Mouse (Mus musculus): Measurements from ENCODE around the gene Tlk1.

Tlk1 gene

DNA sequence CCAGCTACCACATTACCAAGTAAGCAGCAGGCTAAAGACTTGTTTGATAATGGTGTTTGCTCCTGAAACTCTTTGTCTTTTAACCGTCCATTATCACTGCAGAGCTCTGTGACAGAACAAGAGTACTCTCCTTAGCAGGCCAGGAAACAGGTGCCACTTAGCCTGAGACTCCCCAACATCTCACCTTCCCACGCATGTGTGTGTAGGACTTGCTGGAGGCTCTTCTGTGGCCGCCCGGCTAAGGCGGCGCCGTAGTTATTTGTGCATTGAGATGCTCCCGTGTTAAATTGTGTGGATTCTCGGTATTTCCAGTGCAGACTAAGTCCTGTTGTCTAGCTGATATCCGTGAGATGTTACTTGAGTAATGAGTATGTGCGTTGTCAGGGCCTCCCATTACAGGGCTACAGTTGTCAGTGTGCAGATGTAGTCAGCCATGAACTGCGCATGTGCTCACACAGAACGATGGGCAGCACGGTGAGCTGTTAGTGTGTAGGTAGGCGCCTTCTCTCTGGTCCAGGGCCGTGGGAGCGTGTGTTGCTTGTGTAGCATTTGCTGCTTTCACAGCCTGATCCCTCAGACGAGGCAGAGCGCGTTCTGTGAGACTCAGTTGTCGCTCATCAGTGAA is 137.0 kb downstream of the Tlk1 start:
- DNase-seq (ENCODE audit: low spot score) = no peak

DNA sequence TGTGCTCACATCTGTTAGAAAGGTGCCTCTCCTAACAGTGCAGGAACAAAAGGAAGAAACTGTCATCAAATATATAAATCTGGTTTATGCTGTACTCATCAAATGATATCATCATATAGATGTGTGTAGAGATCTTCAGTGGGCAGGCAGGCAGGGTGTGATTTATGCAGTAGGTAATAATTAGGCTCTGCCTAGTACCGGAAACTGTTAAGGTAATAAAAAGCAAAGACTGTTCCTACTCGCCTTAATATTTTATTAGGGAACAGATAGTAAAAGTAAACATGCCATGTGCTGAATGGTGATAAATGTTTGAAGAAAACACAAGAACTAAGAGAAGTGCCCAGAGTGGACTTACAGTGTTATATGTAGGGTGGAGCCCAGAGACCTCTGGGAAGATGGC is 143.2 kb downstream of the Tlk1 start:
- DNase-seq (ENCODE audit: low spot score) = no peak

DNA sequence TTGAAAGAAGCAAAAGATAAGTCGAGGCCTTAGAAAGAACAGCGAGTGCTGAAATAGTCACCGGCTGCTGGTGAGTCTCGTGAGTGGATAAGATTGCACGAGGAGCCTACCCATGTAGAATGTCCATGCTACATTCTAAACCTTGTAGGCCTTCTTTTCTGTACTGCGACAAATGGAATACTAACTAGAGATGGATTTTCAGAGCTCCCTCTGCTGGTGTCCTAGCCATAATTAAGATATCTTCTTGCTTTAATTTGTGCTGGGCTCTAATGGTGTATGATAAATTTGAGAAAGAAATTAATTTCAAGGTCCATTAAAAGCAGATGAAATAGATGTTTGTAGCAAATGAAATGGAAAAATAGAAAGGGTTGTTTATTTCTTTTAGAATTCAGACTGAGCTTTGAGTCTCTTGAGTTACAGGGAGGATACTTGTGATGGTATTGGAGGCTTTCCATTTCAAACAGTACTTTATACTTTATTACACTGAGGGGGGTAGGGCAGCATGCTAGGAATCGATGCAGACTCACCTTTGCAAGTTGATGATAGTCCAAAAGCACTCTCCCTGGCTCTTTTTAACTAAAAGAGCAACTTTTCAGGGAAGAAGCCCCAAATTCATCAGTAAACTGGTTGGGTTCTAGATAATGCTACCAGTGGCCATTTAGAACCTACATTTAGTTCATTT is 151.9 kb downstream of the Tlk1 start:
- no peak for DNase-seq (ENCODE audit: low spot score)

DNA sequence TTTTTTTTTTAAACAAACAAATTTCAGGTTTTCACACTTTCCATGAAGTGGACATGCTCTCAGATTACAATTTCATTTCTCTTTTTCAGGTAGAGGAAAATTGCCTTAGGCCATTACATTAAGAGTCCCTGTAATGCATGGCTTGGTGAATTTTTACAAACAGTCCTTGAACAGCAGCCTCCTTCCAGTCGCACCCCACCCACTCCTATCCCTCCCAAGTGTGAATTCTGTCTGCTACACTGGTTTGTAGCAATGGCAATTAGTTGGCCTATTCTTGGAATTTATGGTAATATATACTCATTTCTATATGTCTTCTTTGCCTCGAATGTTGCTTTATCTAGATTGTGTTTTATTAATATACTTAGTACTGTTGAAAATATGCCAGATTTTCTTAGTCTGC is 153.1 kb downstream of the Tlk1 start:
- DNase-seq (ENCODE audit: low spot score) = no peak

DNA sequence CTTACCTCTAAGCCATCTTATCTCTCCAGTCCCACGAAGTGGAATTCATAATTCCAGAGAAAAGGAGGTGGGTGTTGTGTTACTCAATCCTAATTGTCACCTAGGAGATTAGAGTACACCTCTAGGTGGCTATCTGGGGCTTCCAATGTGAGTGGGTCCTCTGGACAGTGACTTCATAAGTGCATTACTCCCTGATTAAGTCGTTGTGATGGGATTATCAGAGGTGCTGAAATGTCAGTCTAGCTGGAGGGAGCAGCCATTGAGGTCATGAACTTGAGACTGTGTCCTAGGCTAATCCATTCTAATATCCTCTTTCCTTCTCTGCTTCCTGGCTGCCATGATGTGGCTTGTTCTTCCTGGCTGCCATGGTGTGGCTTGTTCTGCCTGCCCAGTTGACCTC is 155.6 kb downstream of the Tlk1 start:
- no peak for DNase-seq (ENCODE audit: low spot score)

DNA sequence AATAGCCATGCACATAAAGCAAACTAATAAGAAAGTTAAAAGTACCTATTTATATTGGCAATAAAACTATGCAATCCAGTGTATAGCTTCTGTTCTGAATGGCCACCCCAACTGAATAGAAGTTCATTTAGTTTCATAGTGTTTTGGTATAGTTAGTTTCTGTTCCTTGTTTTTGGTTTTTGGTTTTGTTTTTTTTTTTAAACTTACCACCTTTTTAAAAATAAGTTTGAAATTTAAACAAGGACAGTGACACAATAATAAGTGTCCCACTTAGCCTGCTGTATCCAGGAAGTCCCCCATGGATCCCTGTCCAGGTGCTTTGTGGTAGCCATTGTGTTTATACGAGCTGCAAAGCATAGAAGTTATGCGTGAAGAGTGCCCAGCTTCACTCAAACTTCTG is 156.3 kb downstream of the Tlk1 start:
- no peak for DNase-seq (ENCODE audit: low spot score)

DNA sequence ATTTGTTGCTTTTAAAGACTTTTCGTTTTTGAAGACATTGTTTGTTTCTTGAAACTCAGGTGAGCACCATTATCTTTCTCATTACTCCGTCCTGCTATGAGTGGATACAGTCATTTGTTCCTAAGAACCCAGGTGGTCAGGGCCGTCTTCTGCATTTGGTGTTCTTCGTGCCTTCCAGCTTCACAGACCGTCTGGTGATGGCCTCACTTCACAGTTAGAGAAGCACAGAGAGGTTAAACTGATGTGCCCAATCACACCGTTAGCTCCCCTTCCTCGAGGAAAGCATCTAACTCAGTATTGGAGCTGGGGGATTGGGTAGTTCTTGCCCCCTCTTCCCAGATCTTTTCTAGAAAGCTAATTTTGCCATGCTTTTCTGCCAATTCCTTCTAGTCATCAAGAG is 158.5 kb downstream of the Tlk1 start:
- no peak for DNase-seq (ENCODE audit: low spot score)

DNA sequence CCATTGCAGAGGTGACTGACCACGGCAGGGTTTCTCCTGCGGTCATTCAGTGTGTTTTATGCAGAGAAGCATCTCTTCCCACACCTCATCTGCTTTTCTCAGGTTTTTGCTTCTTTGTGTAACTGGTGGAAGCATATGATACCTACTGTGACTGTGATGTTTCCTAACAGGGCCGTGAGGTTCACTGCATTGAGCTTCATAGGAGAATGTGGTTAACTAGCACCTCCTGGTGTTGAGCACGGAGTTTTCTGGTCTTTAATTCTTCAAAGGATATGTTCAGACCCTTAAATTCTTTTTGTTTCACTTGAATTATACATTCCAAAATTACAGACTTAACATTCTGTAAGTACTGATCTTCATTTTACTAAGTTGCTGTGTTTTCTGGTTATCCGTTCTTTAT is 161.8 kb downstream of the Tlk1 start:
- DNase-seq (ENCODE audit: low spot score) = peak; percentile 39

Data from T-cell, adult 2 months (primary cell).